Mouse (Mus musculus): Measurements from ENCODE around the gene Bckdk.

DNA sequence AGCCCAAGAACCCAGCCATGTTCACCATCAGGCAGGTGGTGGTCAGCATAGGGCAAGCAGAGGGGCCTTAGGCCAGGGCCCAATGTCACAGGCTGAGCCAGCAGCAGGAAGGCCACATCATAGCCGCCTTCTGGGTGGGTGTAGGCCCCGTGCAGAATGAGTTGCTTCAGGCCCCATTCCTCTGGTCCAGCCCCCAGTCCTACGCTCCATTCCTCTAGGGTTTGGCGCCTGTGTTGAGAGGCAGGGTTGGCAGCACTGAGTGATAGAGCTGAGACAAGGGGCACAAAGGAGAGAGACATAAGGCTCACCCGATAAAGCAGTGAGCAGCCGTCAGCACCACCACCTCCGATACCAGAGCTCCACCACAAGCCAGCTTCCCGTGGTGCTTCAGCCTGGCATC lies 16.7 kb upstream of the Bckdk start:
- TF ChIP-seq CTCF (IDR thresholded peaks at IDR 0.05; ENCODE audit: borderline replicate concordance, extremely low read depth, insufficient read depth, insufficient read length) = no peak
- TF ChIP-seq POLR2A (IDR thresholded peaks at IDR 0.05; ENCODE audit: borderline replicate concordance, extremely low read depth, insufficient read depth, insufficient read length, poor library complexity, severe bottlenecking) = no peak

Measured in brain, embryonic 14.5 days (tissue).